Mouse (Mus musculus) thymus, postnatal 36 days (tissue): Measurements from ENCODE around the gene Ccl7.
A peak's percentile ranks its signal among the peaks of the same experiment; 100 is the strongest.

Source experiments
- DNase-seq, 2 experiments: peaks; one replicate each; pipeline ENCODE4 v3.0.0; 2022; ENCODE audit warnings: mixed read lengths in 2 of 2

The Ccl7 gene

DNA sequence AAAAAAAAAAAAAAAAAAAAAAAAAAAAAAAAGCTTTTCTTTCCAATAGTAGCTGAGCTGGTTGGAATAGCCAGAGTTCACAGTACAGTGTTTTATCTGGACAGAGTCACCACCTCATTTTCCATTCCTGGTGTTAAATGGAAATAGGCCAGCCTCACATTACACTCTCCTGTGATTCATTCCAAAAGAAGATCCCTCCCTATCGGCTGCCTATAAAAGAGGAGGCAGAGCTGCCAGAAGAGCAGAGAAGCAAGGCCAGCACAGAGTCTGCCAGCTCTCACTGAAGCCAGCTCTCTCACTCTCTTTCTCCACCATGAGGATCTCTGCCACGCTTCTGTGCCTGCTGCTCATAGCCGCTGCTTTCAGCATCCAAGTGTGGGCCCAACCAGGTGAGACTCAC, at the start of gene Ccl7:
TSS of gene Ccl7 (plus strand) at position 242 of the 400 bp plus-strand sequence.
- DNase-seq = no peak

DNA sequence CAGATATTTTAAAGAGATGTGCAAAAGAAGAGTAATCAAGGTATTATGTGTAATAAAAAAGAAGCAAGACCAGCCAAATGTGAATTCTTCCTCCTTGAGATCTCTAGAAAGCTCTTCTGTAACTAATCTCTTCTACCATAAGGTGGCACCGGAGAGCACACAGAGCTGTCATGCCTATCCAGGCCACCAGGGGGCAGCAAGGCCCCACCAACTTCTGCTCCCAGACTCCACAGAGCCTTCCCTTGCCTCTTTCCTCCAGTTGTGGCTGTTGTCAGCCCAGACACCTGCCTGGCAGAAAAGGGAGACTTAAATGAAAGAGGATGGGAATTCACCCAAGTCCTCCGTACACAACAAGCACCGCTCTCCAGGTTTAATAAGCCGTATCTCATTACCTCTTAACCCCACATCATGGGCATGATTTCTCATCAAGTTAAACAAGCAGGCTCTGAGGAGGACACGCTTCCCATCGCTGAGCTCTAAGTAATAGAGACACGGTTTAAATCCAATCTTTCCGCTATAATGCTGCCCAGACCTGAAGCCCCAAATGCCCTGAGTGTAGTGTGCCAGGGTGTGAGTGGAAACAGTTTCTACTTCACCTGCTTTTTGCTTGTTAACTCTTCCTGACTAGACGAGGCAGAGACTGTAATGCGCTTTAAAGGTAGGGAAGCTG, 49.2 kb upstream of the Ccl7 start:
- peak; percentile 32 to 52 for DNase-seq

- no peak for DNase-seq
Measured at GRCm38 (mm10) chr11:81997085-81997484, 48.4 kb upstream of the Ccl7 start.

DNA sequence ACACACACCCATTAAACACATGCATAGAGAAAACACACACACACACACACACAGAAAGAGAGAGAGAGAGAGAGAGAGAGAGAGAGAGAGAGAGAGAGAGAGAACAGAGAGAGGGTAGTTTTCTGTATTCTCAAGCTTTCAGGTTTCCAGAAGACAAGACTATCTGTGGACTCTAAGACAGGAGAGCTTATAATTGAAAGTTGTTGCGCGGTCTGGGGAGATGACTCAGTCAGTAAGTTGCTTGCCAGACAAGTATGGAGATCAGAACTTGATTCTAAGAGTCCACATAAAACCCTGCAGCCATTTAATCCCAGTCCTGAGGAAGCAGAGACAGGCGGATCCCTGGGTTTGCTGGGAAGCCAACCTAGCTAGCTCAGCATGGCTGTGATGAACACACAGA, 46.9 kb upstream of the Ccl7 start:
- no peak for DNase-seq

GRCm38 (mm10) chr11:81999469-81999868, 46.0 kb upstream of the Ccl7 start:
- DNase-seq = no peak

- DNase-seq = no peak
Measured at GRCm38 (mm10) chr11:82000581-82000980, 44.9 kb upstream of the Ccl7 start.

- DNase-seq = no peak
Measured at GRCm38 (mm10) chr11:82004810-82005209, 40.7 kb upstream of the Ccl7 start.

GRCm38 (mm10) chr11:82006796-82007423, 38.6 kb upstream of the Ccl7 start:
- no peak for DNase-seq

- no peak for DNase-seq
Measured at GRCm38 (mm10) chr11:82010115-82010514, 35.4 kb upstream of the Ccl7 start.

DNA sequence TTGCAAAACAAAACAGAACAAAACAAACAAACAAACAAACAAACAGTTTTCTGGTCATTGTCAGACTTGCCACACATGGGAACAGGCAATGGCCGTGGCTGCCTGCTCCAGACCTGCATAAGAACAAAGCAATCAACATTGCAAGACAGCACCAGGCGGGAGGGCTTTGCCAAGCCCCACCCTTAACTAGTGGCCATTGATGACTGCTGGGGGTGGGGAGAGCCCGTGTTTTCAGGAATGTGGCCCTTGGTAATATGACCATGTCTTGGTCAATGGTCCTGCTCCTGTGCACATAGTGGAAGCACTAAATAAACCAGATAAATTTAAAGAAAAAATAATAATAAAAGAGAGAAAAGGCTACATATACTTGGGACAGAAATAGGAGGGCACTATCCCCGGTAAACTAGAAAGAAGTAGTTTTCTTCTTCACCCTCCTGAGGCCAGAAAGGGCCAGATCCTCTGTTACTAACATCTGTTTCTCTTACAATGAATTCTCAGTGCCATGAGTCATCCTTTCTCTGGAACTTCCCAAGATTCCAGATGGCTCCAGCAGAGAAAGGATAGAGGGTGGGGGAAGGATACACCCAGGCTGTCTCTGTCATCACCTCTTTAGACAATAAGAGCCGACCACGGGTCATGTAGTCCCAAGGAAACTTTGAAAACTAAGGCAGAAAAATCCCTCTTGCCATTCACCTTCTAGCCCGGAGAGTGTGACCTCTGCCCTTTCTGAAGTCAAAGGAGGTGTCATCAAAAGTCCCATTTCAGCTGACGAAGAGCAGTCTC, 33.9 kb upstream of the Ccl7 start:
- DNase-seq = no peak

- DNase-seq = no peak
Measured at GRCm38 (mm10) chr11:82013756-82014155, 31.8 kb upstream of the Ccl7 start.

DNA sequence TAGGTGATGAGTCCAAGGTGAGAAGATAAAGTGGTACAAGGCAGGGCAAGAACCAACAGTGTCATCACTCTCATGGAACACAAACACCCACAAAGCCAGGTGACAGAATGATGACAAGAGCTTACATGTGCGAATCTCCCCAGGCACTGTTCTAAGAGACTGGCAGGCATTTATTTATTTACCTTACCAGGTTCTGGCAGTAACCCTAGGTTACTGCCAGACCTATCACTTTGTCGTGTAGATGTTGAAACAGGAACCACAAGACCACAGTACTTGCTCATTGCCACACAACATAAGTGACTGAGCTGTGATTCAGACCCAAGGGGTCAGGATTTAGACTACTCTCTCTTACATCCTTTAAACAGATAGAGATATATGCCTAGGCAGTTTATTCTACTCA, 30.4 kb upstream of the Ccl7 start:
- DNase-seq = no peak

DNA sequence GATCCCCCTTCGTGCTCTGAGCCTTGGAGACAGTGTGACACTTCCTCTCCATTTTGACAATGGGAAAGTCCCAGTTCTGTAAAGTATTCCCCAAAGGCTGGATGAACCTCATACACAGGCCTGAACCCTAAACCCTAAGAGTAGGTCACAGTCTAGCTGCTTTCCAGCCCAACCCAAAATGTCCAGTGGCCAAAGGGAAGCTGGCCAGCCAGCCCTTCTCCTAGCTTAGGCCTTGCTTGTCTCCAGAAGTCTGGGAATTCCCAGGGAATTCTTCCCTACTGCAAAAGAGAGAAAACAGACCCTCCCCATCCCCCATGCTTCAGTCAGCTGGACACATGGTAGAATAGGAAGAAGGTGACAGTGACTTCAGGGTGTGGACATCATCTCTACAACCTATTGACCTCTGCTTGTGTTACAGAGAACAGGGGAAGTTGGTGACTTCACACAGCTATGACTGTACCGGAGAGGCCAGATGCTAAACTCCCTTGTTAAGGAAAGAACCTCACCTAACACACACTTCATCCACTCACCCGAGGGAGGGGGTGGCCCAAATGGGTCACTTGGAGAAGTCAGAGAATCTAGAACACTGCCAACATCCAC, 29.2 kb upstream of the Ccl7 start:
- DNase-seq = no peak

- DNase-seq = no peak
Measured at GRCm38 (mm10) chr11:82019389-82019788, 26.1 kb upstream of the Ccl7 start.

- no peak for DNase-seq
Measured at GRCm38 (mm10) chr11:82019793-82020192, 25.7 kb upstream of the Ccl7 start.

DNA sequence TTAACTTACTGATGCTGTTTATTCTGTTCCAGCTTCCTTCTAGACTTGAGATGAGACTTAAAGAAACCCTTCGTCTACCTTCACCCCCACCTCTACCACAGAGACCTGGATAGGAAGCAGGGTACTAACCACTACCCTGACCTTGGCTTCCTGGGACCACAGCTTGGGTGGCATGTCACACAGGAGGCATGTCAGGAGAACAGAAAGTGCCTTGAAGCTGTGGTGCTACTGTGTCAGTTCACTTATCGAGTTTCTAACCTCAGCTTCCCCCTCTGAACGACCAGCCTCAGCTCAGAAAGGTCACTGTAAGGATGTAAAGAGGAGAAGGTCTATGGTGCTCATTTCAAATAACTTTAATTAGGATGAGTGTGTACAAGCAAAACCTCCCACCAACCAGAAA, 24.1 kb upstream of the Ccl7 start:
- DNase-seq = no peak

DNA sequence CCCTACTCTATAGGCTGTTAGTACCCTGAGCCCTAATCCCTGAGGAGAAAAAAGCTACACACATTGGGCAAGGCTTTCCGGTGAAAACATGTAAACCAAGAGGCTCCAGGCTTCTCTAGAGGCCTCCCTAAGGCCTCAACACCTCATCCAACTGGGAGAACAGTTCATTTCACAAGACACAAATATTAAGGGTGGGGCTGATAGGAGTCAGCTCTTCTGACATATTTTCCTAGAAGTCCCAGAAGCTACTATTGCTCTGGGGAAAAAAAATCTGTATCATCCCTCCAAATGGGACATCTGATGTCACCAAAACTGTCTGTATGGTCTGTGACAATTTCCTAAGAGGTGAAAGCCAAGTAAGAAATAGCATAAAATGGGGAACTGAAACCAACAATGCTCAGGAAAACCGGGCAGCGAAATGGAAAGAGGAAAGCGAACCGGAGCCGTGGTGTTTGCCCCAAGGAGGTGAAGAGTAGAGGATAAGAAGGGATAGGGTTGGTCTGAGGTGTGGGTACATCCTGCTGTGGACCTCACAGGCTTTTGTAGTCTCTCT, 22.9 kb upstream of the Ccl7 start:
- DNase-seq = no peak

DNA sequence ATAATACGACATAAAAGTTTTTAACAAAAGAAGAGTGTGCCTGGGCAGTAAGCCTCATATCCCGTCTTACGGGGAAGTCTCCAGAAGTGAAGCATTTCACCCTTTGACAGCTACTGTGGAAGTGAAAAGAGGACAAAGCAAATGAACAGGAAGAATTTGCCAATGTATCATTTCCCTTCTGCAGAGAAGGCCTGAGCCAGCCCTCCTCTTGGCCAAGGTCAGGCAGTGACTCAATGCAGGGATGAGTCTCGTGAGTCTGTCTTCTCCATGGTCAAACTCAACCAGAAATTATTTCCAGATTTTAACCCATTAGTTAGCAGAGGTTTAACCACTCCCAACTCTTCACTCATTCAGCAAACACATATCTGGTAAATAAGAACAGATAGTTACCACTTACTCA, 21.7 kb upstream of the Ccl7 start:
- DNase-seq = no peak

DNA sequence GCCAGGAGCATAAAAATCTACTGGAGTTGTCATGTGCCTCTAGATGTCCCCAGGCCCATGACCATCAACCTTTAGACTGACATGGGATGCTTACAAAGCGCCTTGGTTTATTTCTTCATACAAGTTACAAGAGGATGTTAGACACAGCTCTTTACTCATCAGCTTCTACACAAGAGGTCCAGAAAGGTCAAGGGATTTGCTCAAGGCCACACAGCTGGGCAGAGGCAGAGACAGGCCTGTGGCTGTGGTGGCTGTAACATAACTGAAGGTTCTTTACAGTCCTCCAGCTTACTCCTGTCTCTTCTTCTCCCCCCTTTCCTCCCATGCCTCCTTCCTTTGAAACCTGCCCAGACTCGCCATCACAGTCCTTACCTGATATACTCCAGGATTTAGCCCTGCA, 15.3 kb upstream of the Ccl7 start:
- DNase-seq = no peak

DNA sequence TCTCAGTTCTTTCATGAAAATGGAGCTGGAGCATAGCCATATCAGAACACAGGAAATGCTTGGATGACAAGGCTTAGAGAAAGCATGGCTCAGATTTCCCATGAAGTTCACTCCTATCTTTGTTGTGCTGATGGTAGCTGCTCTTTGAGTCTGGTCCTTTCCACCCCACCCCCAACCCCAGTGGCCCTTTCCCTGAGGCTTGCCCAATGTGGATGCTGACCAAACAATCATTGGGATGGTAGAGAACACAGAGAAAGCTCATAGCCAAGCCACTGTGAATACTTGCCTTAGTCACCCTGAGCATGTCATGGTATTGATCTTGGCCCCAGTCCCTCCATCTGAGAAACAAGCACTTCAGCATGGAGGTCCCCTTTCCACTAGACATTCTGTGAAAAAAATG, 13.4 kb upstream of the Ccl7 start:
- no peak for DNase-seq

DNA sequence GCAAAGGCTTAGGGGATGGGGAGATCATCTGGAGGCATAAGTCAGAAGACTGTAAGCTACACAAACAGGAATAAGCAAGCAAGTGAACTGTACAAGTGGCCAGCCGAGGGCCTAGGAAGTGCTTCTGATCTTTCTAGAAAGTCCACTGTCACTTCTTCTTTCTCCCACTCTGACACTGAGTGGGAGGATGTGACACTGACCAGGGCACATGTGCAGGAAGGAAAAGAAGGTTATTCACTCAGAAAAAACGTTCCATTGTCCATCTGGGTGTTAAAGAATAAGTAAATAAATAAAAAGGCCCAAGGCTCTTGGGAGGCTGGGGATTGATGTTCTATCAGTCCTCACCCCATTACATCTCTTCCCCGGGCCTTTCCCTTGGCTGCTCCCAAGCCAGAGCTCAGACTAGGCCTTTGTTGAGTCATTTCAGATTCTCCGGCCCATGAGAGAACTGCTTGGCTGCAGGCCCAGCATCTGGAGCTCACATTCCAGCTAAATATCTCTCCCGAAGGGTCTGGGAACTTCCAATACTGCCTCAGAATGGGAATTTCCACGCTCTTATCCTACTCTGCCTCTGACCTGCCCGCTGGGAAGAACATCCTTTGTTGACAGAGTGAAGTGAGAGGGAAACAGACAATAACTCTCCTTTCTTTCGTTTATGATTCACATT, 12.7 kb upstream of the Ccl7 start:
- no peak for DNase-seq

DNA sequence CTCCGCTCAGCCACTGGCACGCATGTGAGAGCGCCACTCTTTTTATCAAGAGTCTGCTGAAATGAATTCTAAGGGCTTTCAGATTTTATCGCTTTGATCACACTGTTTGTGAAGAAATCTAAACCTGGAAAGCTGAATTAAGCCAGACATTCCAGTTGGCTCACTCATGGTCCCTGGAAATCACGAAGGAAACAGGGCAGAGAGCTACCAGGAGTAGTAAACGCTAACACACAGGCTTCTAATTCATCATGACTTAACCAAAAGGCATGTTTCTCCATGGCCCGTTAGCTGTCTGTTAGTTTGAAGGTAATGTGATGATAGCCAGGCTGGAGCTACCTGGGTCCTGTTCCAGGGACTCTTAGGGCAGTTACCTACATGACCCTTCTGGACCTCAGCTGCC, 11.1 kb upstream of the Ccl7 start:
- DNase-seq = no peak

GRCm38 (mm10) chr11:82035356-82035755, 10.2 kb upstream of the Ccl7 start, which contains the start of gene Ccl2:
Ccl2 (plus strand) TSS chr11:82035571.
- peak in 1 of 2 experiments; percentile 3 for DNase-seq
